Mouse (Mus musculus): ENCODE results near the gene Dctpp1.

- TF ChIP-seq GATA1 (IDR thresholded peaks at IDR 0.05; ENCODE audit: borderline replicate concordance, low read length) (no peak), FLI1 (IDR thresholded peaks at IDR 0.05; ENCODE audit: low read length) (no peak)
Observed at GRCm38 (mm10) chr7:127280092-127280491, 19.6 kb upstream of the Dctpp1 start.

Measured in megakaryocyte, embryonic 14.5 days (primary cell).